Mouse (Mus musculus): ENCODE measurements around the gene Coq2. TPM values are rescaled to one million over a fixed set of nuclear protein-coding genes. Genes with fewer than 3 reads are reported as not detected.

Gene Coq2
- polyA plus RNA-seq, 1 experiment from 2014 or later, result 52.2 TPM

DNA sequence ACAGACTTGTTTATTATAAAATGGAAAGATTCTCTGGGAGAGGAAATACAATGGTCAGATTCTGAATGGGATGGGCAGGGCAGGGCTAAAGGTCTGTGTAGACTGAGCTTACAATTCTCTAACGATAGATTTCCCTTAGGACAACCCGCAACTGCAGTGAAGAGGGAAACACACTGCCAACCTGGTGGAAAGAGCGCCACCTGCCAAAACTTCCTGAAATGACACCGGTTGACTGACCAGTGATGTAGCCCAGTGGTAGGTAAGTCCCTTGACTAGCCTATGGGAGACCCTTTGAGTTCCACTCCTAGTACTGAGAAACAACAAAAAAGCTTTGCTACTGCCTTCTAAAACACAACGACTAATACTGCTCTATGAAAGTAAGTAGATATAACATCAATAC, 3.5 kb downstream of the Coq2 start:
- Histone ChIP-seq H3K36me3 (ENCODE audit: control insufficient read depth, insufficient read depth, low read length) (0 out of 2 replicates have a peak, but pooled peaks cover under 1% of the 10 kb centered on the region), H3K27me3 (ENCODE audit: control insufficient read depth, insufficient read depth, low read length) (no peaks in the 10 kb centered on the region), H3K27ac (ENCODE audit: low read length) (no peak overlapping the region), H3K4me3 (replicated peaks; ENCODE audit: low read length) (no peak overlapping the region), H3K4me1 (ENCODE audit: control insufficient read depth, insufficient read depth, low read length) (peaks cover 16% of the 10 kb centered on the region), H3K9ac (ENCODE audit: low read length) (no peak overlapping the region), H3K4me2 (ENCODE audit: low read depth, low read length) (no peak overlapping the region), H3K9me3 (replicated peaks; ENCODE audit: control insufficient read depth, low read length) (no peaks in the 10 kb centered on the region)
- 18% methylated on average over 5 of the region's 5 CpGs for WGBS
- no peak for ATAC-seq (ENCODE audit: insufficient read depth, low FRiP score)

DNA sequence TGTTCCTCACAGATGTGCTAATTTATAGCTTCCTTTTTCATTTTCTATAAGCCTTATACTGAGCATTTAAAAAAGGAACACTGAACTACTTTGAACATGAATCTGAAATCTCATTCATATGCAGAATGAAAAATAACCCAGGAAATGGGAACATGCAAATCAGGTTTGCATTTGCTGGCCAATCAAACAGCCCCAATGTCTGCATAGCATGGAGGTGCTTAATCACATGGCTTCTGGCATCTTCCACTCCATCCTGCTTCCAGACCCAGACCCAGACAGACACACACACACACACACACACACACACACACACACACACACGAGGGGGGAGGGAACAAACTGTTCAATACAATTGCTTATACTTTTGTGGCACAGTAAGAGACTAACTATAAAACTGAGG, 8.0 kb downstream of the Coq2 start:
- no peaks in the 10 kb centered on the region for H3K9me3 ChIP-seq (replicated peaks; ENCODE audit: control insufficient read depth, low read length)
- peaks cover 11% of the 10 kb centered on the region; the same call in 1 of the 2 replicates for H3K36me3 ChIP-seq (ENCODE audit: control insufficient read depth, insufficient read depth, low read length)
- ATAC-seq (ENCODE audit: insufficient read depth, low FRiP score), result no peak
- H3K27ac ChIP-seq (ENCODE audit: low read length), result no peak overlapping the region
- no peak overlapping the region for H3K4me2 ChIP-seq (ENCODE audit: low read depth, low read length)
- 75% methylated on average over 1 of the region's 1 CpGs for WGBS
- H3K9ac ChIP-seq (ENCODE audit: low read length), result no peak overlapping the region
- H3K27me3 ChIP-seq (ENCODE audit: control insufficient read depth, insufficient read depth, low read length), result no peaks in the 10 kb centered on the region
- peaks cover 3% of the 10 kb centered on the region for H3K4me1 ChIP-seq (ENCODE audit: control insufficient read depth, insufficient read depth, low read length)
- no peak overlapping the region for H3K4me3 ChIP-seq (replicated peaks; ENCODE audit: low read length)

GRCm38 (mm10) chr5:100663854-100664253, 11.1 kb downstream of the Coq2 start:
- H3K9ac ChIP-seq (ENCODE audit: low read length), result no peak overlapping the region
- no peak for ATAC-seq (ENCODE audit: insufficient read depth, low FRiP score)
- H3K36me3 ChIP-seq (ENCODE audit: control insufficient read depth, insufficient read depth, low read length), result peaks cover 17% of the 10 kb centered on the region
- 37% methylated on average over 5 of the region's 5 CpGs for WGBS
- H3K4me1 ChIP-seq (ENCODE audit: control insufficient read depth, insufficient read depth, low read length), result no peaks in the 10 kb centered on the region
- H3K4me3 ChIP-seq (replicated peaks; ENCODE audit: low read length), result no peak overlapping the region
- H3K27me3 ChIP-seq (ENCODE audit: control insufficient read depth, insufficient read depth, low read length), result no peaks in the 10 kb centered on the region
- H3K9me3 ChIP-seq (replicated peaks; ENCODE audit: control insufficient read depth, low read length), result no peaks in the 10 kb centered on the region
- H3K27ac ChIP-seq (ENCODE audit: low read length), result no peak overlapping the region
- no peak overlapping the region for H3K4me2 ChIP-seq (ENCODE audit: low read depth, low read length)

DNA sequence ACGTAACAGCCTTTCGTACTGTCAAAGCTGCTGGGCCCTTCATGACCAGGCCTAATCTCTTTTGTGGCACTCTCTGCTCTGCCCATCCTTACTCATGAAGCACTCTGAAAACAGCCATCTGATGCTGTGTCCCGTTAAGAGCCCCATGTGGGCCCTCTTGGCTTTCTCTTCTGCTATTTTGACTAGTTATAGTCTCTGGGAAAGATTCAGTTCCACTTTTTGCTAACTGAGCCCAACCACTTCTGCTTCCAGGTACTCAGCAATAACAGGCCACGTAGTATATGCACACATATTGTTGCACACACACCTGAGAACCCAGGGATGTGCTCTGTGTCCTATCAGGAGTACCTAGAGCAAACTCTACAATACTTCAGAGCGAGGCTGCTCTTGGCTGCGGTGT, 11.9 kb downstream of the Coq2 start:
- peaks cover 17% of the 10 kb centered on the region for H3K36me3 ChIP-seq (ENCODE audit: control insufficient read depth, insufficient read depth, low read length)
- no peaks in the 10 kb centered on the region for H3K27me3 ChIP-seq (ENCODE audit: control insufficient read depth, insufficient read depth, low read length)
- H3K4me2 ChIP-seq (ENCODE audit: low read depth, low read length), result no peak overlapping the region
- no peak for ATAC-seq (ENCODE audit: insufficient read depth, low FRiP score)
- no peaks in the 10 kb centered on the region for H3K9me3 ChIP-seq (replicated peaks; ENCODE audit: control insufficient read depth, low read length)
- H3K4me1 ChIP-seq (ENCODE audit: control insufficient read depth, insufficient read depth, low read length), result no peaks in the 10 kb centered on the region
- no peak overlapping the region for H3K4me3 ChIP-seq (replicated peaks; ENCODE audit: low read length)
- H3K9ac ChIP-seq (ENCODE audit: low read length), result no peak overlapping the region
- WGBS, result 94% methylated on average over 6 of the region's 6 CpGs
- H3K27ac ChIP-seq (ENCODE audit: low read length), result no peak overlapping the region

DNA sequence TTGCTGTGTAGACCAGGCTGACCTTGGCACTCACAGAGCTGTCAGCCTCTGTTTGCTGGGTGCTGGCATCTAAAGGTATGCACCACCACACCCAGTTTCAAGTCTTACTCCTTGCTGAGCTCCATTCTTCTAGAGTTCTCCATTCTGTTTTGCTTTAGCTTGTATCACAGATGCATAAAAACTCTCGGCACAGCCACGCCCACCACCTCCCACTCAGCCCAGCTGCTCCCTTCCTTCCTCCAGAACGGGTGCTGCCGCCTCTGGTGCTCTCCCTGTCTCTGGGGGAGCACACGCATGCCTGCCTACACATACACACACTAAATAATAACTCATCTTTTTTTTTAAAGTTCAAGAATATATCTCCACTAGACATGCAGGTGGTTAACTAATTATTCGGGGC, 16.5 kb downstream of the Coq2 start:
- Histone ChIP-seq H3K36me3 (ENCODE audit: control insufficient read depth, insufficient read depth, low read length) (peaks cover 23% of the 10 kb centered on the region), H3K27me3 (ENCODE audit: control insufficient read depth, insufficient read depth, low read length) (no peaks in the 10 kb centered on the region), H3K9me3 (replicated peaks; ENCODE audit: control insufficient read depth, low read length) (no peaks in the 10 kb centered on the region), H3K4me2 (ENCODE audit: low read depth, low read length) (no peak overlapping the region), H3K9ac (ENCODE audit: low read length) (no peak overlapping the region), H3K27ac (ENCODE audit: low read length) (no peak overlapping the region), H3K4me1 (ENCODE audit: control insufficient read depth, insufficient read depth, low read length) (no peaks in the 10 kb centered on the region), H3K4me3 (replicated peaks; ENCODE audit: low read length) (no peak overlapping the region)
- ATAC-seq (ENCODE audit: insufficient read depth, low FRiP score), result no peak
- 77% methylated on average over 6 of the region's 6 CpGs for WGBS

GRCm38 (mm10) chr5:100656352-100656751, 18.6 kb downstream of the Coq2 start:
- no peaks in the 10 kb centered on the region for H3K27me3 ChIP-seq (ENCODE audit: control insufficient read depth, insufficient read depth, low read length)
- peaks cover 19% of the 10 kb centered on the region for H3K36me3 ChIP-seq (ENCODE audit: control insufficient read depth, insufficient read depth, low read length)
- 86% methylated on average over 6 of the region's 6 CpGs for WGBS

GRCm38 (mm10) chr5:100652327-100652726, 22.6 kb downstream of the Coq2 start:
- Histone ChIP-seq H3K4me2 (ENCODE audit: low read depth, low read length) (no peak overlapping the region), H3K36me3 (ENCODE audit: control insufficient read depth, insufficient read depth, low read length) (peaks cover 13% of the 10 kb centered on the region), H3K27ac (ENCODE audit: low read length) (no peak overlapping the region), H3K27me3 (ENCODE audit: control insufficient read depth, insufficient read depth, low read length) (no peaks in the 10 kb centered on the region), H3K9ac (ENCODE audit: low read length) (no peak overlapping the region), H3K4me1 (ENCODE audit: control insufficient read depth, insufficient read depth, low read length) (peaks cover 10% of the 10 kb centered on the region), H3K4me3 (replicated peaks; ENCODE audit: low read length) (no peak overlapping the region), H3K9me3 (replicated peaks; ENCODE audit: control insufficient read depth, low read length) (no peaks in the 10 kb centered on the region)
- no peak for ATAC-seq (ENCODE audit: insufficient read depth, low FRiP score)
- 83% methylated on average over 9 of the region's 9 CpGs for WGBS

More at GRCm38 (mm10) chr5:100656352-100656751, 18.6 kb downstream of the Coq2 start:
- H3K9me3 ChIP-seq (replicated peaks; ENCODE audit: control insufficient read depth, low read length), result no peaks in the 10 kb centered on the region
- H3K4me2 ChIP-seq (ENCODE audit: low read depth, low read length), result no peak overlapping the region
- ATAC-seq (ENCODE audit: insufficient read depth, low FRiP score), result no peak
- no peak overlapping the region for H3K4me3 ChIP-seq (replicated peaks; ENCODE audit: low read length)
- H3K4me1 ChIP-seq (ENCODE audit: control insufficient read depth, insufficient read depth, low read length), result no peaks in the 10 kb centered on the region
- no peak overlapping the region for H3K27ac ChIP-seq (ENCODE audit: low read length)
- no peak overlapping the region for H3K9ac ChIP-seq (ENCODE audit: low read length)

DNA sequence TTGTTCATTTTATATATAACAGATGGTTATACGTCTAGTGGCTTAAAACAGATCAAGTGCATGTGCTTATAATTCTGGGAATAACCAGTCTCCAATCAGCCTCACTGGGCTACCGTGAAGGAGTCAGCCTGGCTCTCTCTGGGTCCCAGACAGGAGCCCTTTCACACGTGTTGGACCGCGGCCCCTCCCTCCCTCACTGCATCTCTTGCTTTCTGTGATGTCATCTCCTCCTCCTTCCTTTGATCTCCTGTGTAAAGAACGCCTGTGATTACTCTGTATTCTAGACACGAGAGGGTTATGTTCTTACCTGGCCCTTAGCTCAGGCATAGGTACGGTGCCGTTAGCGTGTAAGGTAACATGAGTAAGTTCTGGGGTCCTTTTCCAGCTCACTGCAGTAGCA, 23.5 kb downstream of the Coq2 start:
- Histone ChIP-seq H3K4me3 (replicated peaks; ENCODE audit: low read length) (no peak overlapping the region), H3K4me2 (ENCODE audit: low read depth, low read length) (no peak overlapping the region), H3K9ac (ENCODE audit: low read length) (no peak overlapping the region), H3K36me3 (ENCODE audit: control insufficient read depth, insufficient read depth, low read length) (peaks cover 13% of the 10 kb centered on the region), H3K9me3 (replicated peaks; ENCODE audit: control insufficient read depth, low read length) (no peaks in the 10 kb centered on the region), H3K27me3 (ENCODE audit: control insufficient read depth, insufficient read depth, low read length) (no peaks in the 10 kb centered on the region), H3K27ac (ENCODE audit: low read length) (no peak overlapping the region), H3K4me1 (ENCODE audit: control insufficient read depth, insufficient read depth, low read length) (peaks cover 16% of the 10 kb centered on the region)
- ATAC-seq (ENCODE audit: insufficient read depth, low FRiP score), result no peak
- 74% methylated on average over 10 of the region's 10 CpGs for WGBS

DNA sequence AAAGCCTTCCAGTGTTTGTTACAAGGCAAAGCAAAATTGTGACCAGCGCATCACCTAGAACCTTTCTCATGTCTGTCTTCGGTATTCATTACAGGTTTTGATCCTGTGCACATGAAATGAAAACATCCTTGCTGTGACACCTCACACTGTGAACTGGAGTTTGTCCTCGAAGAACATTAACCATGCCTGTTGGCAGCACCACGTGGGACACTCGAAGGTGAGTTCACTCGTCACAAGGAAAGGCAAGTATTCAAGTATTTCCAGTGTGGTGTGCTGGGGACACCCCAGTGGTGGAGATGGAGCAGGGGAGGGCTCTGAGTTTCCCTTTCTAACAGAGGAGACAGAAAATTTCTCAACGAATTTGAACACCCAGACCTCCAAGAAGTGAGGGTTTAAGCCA, 24.0 kb downstream of the Coq2 start:
- no peak overlapping the region for H3K27ac ChIP-seq (ENCODE audit: low read length)
- no peak overlapping the region for H3K9ac ChIP-seq (ENCODE audit: low read length)
- no peak for ATAC-seq (ENCODE audit: insufficient read depth, low FRiP score)
- H3K4me1 ChIP-seq (ENCODE audit: control insufficient read depth, insufficient read depth, low read length), result peaks cover 16% of the 10 kb centered on the region
- no peak overlapping the region for H3K4me2 ChIP-seq (ENCODE audit: low read depth, low read length)
- H3K36me3 ChIP-seq (ENCODE audit: control insufficient read depth, insufficient read depth, low read length), result peaks cover 13% of the 10 kb centered on the region
- no peaks in the 10 kb centered on the region for H3K9me3 ChIP-seq (replicated peaks; ENCODE audit: control insufficient read depth, low read length)
- no peaks in the 10 kb centered on the region for H3K27me3 ChIP-seq (ENCODE audit: control insufficient read depth, insufficient read depth, low read length)
- H3K4me3 ChIP-seq (replicated peaks; ENCODE audit: low read length), result no peak overlapping the region
- 78% methylated on average over 7 of the region's 7 CpGs for WGBS

GRCm38 (mm10) chr5:100648546-100648945, 26.4 kb downstream of the Coq2 start:
- no peak for ATAC-seq (ENCODE audit: insufficient read depth, low FRiP score)
- Histone ChIP-seq H3K27ac (ENCODE audit: low read length) (peak overlapping the region; percentile 56), H3K4me1 (ENCODE audit: control insufficient read depth, insufficient read depth, low read length) (peaks cover 22% of the 10 kb centered on the region), H3K9ac (ENCODE audit: low read length) (0 out of 2 replicates have a peak overlapping the region, but pooled peaks have one; percentile 26), H3K4me3 (replicated peaks; ENCODE audit: low read length) (no peak overlapping the region), H3K36me3 (ENCODE audit: control insufficient read depth, insufficient read depth, low read length) (no peaks in the 10 kb centered on the region), H3K27me3 (ENCODE audit: control insufficient read depth, insufficient read depth, low read length) (no peaks in the 10 kb centered on the region), H3K4me2 (ENCODE audit: low read depth, low read length) (peak overlapping the region; percentile 31; the same call in 1 of the 2 replicates), H3K9me3 (replicated peaks; ENCODE audit: control insufficient read depth, low read length) (no peaks in the 10 kb centered on the region)
- 23% methylated on average over 6 of the region's 6 CpGs for WGBS

Data from stomach, embryonic 16.5 days (tissue).